Mouse (Mus musculus) neural tube, embryonic 11.5 days (tissue): ENCODE measurements around the gene Myo15b. TPM values are rescaled to one million over a fixed set of nuclear protein-coding genes. Genes with fewer than 3 reads are reported as not detected.

Experiments used
- ATAC-seq: fragments of 200-750 bp; cut with Nextera tagmentation; 2 replicates; pipeline ENCODE4 v1.8.0; 2017; ENCODE audit warnings: moderate number of reproducible peaks, mild to moderate bottlenecking, moderate TSS enrichment, moderate library complexity; ENCODE audit not compliant: insufficient read depth, low FRiP score, low TSS enrichment
- DNase-seq: peaks from one replicate; pipeline ENCODE4 v3.0.0-alpha.2; 2015; ENCODE audit warnings: low spot score
- H3K27ac ChIP-seq: fragments of 300-500 bp; sonication (generic); 2 replicates; pipeline ENCODE4 v1.5.1; 2014; ENCODE audit warnings: low read depth, mild to moderate bottlenecking, low read length
- H3K27me3 ChIP-seq: fragments of 300-500 bp; sonication (generic); 2 replicates; pipeline ENCODE4 v1.6.1; 2014; ENCODE audit warnings: mild to moderate bottlenecking, low read length, mixed read lengths; ENCODE audit not compliant: control insufficient read depth, insufficient read depth
- H3K36me3 ChIP-seq: fragments of 300-500 bp; sonication (generic); 2 replicates; pipeline ENCODE4 v1.6.1; 2014; ENCODE audit warnings: mild to moderate bottlenecking, low read length, moderate library complexity, mixed read lengths; ENCODE audit not compliant: control insufficient read depth, insufficient read depth
- H3K4me1 ChIP-seq: fragments of 300-500 bp; sonication (generic); 2 replicates; pipeline ENCODE4 v1.6.1; 2014; ENCODE audit warnings: low read length, mixed read lengths; ENCODE audit not compliant: control insufficient read depth, insufficient read depth
- H3K4me2 ChIP-seq: fragments of 300-500 bp; sonication (generic); 2 replicates; pipeline ENCODE4 v1.6.1; 2014; ENCODE audit warnings: low read depth, mild to moderate bottlenecking, moderate library complexity
- H3K4me3 ChIP-seq: fragments of 300-500 bp; sonication (generic); 2 replicates; pipeline ENCODE4 v1.5.1; 2014; ENCODE audit warnings: low read depth, low read length
- H3K9ac ChIP-seq: fragments of 300-500 bp; sonication (generic); 2 replicates; pipeline ENCODE4 v1.6.1; 2014; ENCODE audit warnings: mild to moderate bottlenecking, low read length
- H3K9me3 ChIP-seq: fragments of 300-500 bp; sonication (generic); 2 replicates; pipeline ENCODE4 v1.6.1; 2016; ENCODE audit warnings: low read length; ENCODE audit not compliant: control insufficient read depth
- WGBS: fragments of 180-500 bp; shearing (Covaris S2); extraction: QIAGEN DNeasy Blood & Tissue Kit; methylation state at CpG from one replicate; pipeline ENCODE4 v1.1.7; 2014; 5-methylcytosine and 5-hydroxymethylcytosine counted together
- polyA plus RNA-seq: library from polyadenylated mRNA; unstranded; fragments of >200 nt; fragmentation: Nextera tagmentation; extraction: Ambion mirVana; gene quantifications from 2 replicates; pipeline ENCODE4 v1.2.1, GENCODE M21; 2014

Gene Myo15b
- polyA plus RNA-seq, 1 experiment from 2014 or later, result 0.13 TPM

DNA sequence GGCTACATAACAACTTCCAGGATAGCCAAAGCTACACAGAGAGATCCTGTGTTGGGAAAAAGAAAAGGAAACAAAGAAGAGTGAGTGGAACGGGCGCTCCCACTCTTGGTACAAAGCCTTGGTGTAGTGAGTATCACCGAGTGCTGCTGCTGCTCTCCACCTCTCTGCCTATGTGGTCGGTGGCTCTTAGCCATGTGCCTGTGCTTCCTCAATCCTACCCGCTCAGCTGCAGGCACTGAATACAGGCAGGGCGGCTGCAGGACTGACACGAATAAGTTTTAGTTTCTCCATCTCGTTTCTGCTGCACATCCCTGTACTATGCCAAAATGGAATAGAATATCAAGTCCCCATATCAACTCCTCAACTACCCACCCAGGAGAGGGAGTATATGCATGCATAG lies 70.8 kb downstream of the Myo15b start:
- H3K36me3 ChIP-seq, result no peaks in the 10 kb centered on the region; the same call in 1 of the 2 replicates
- H3K4me2 ChIP-seq, result no peak overlapping the region
- H3K9me3 ChIP-seq, result no peaks in the 10 kb centered on the region
- H3K27ac ChIP-seq, result no peak overlapping the region
- WGBS, result 93% methylated on average over 8 of the region's 8 CpGs
- ATAC-seq (no peak), DNase-seq (no peak)
- no peaks in the 10 kb centered on the region for H3K27me3 ChIP-seq
- peaks cover 5% of the 10 kb centered on the region for H3K4me1 ChIP-seq
- no peak overlapping the region for H3K9ac ChIP-seq
- H3K4me3 ChIP-seq, result no peak overlapping the region

DNA sequence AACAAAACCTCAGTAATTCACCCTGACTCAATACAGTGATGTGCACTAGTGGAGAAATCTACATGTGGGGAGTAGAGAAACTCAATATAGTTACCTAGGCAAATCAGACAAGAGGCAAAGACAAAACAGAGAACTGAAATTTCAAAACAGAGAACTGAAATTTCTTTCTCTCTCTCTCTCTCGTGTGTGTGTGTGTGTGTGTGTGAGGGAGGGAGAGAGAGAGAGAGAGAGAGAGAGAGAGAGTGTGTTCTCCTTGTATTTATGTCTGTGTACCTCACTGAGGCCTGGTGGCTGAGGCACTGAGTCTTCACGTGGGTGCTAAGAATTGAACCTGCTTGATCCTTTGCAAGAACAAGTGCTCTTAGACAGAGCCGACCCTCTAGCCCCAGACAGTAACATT lies 71.6 kb downstream of the Myo15b start:
- Histone ChIP-seq H3K4me3 (no peak overlapping the region), H3K4me2 (no peak overlapping the region), H3K4me1 (peaks cover 13% of the 10 kb centered on the region), H3K9ac (no peak overlapping the region), H3K27me3 (no peaks in the 10 kb centered on the region), H3K9me3 (no peaks in the 10 kb centered on the region), H3K27ac (no peak overlapping the region), H3K36me3 (no peaks in the 10 kb centered on the region; the same call in 1 of the 2 replicates)
- DNase-seq (no peak), ATAC-seq (no peak)
- 75% methylated on average over 3 of the region's 3 CpGs for WGBS

DNA sequence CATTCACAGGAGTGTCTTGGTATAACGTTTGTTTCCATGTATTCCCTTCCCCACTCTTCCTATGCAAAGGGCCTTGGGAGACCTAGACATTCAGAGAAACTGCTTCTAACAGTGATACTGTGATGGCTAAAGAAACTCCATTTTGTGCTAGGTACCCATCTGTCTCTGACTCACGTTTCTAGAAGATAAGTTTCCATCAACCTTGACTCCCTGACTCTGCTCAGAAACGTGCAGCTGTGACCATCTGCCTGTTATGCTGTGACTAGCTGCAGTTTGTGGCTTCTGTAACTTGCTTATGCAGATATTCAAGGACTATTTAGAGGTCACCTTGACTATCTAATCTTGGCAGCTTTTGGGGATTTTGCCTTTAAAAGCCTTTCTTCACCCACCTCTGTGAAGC lies 73.0 kb downstream of the Myo15b start:
- no peak overlapping the region for H3K4me2 ChIP-seq
- no peak overlapping the region for H3K27ac ChIP-seq
- DNase-seq, result no peak
- H3K36me3 ChIP-seq, result no peaks in the 10 kb centered on the region; the same call in 1 of the 2 replicates
- H3K4me1 ChIP-seq, result peaks cover 13% of the 10 kb centered on the region
- 69% methylated on average over 3 of the region's 3 CpGs for WGBS
- H3K9me3 ChIP-seq, result no peaks in the 10 kb centered on the region
- no peak overlapping the region for H3K9ac ChIP-seq
- no peak overlapping the region for H3K4me3 ChIP-seq
- ATAC-seq, result no peak
- no peaks in the 10 kb centered on the region for H3K27me3 ChIP-seq

DNA sequence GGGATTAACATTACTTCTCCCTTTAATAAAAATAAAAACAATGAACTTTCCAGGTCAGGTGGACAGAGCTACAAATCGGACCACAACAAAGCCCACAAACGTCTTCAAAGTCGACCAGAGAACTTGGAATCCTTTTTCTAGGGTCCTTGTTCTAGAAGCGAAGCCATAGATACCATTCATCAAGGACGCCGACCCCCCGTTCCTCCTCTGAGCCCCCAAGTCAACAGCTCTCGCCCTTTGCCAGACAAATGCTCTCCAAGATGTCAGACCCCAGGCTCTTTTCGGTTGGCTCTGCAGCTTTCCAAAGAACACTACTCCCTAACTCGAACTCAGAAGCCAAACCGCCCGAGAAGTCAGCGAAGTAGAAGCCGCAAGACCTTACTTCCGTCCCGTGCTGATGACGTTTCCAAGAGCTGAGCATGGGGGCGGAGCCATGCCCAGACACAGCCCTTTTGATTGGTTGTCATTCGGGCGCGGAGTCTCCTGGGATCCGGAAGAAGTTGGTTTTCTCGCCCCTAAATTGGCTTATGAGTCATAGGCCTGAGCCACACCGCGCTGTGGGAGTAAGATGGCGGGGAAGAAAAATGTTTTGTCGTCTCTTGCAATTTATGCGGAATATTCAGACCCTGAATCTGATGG lies 75.0 kb downstream of the Myo15b start, which contains the start of the genes Sap30bp and Recql5:
TSS of gene Sap30bp (plus strand) at position 175 of the 639 bp plus-strand sequence.
TSS of gene Recql5 (minus strand) at position 370 of the 639 bp plus-strand sequence.
- Histone ChIP-seq H3K4me2 (peak within 1 kb of the TSS; percentile 94), H3K27me3 (no peaks in the 10 kb centered on the region), H3K4me1 (peaks cover 13% of the 10 kb centered on the region), H3K36me3 (peaks cover 2% of the 10 kb centered on the region; the same call in 1 of the 2 replicates), H3K4me3 (peak within 1 kb of the TSS; percentile 84), H3K9me3 (no peaks in the 10 kb centered on the region), H3K9ac (peak within 1 kb of the TSS; percentile 78), H3K27ac (no peak within 1 kb of the TSS)
- WGBS, result under 1% methylated on average over 28 of the region's 28 CpGs
- DNase-seq, result peak; percentile 97
- ATAC-seq, result peak; percentile 94

DNA sequence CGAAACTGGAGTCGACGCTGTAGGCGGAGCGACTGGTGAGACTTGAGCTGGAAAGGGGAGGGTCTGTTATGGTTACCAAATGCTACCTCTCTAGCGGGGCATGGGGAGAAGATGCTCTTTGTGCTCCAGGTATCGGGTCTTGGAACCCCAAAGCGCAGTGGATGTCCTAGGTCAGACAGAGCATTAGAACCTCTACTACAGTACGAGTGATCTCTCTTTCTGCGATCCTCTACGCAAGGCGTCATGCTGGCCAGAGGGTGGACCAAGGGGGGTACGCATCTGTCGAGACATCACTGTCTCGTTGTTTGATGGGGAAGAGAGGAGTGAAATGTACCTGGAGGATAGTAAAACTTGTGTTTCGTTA lies 75.5 kb downstream of the Myo15b start:
- Histone ChIP-seq H3K27ac (no peak overlapping the region), H3K4me2 (peak overlapping the region; percentile 84)
- DNase-seq, result no peak

DNA sequence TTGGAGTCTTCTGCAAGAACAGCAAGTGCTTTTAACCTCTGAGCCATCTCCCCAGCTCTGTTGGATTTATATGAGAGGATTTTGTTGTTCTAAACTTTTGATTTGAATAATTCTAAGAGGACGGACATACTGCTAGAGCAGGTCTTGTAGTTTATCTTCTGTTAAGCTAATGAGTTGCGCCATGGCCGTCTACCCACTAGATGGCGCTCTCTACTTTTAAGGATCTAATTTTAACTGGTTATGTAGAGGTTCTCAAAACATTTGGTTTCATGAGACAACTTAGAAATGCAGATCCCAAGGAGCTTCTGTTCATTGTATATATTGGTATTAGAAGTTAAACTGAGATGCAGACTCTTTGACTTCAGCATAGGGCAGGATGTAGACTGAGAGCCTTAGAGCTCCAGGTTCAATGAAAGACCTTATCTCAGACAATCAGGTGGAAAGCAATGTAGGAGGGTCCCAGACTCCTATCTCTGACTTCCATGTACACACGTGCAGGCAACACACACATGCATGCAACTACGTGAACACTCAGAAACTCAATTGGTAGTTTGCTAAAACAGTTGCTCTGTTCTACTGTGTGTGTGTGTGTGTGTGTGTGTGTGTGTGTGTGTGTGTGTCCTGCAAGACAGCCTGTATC lies 81.6 kb downstream of the Myo15b start:
- no peaks in the 10 kb centered on the region for H3K4me1 ChIP-seq
- no peak for ATAC-seq
- peak; percentile 65 for DNase-seq
- no peak overlapping the region for H3K9ac ChIP-seq
- no peak overlapping the region for H3K4me2 ChIP-seq
- no peaks in the 10 kb centered on the region for H3K9me3 ChIP-seq
- H3K36me3 ChIP-seq, result peaks cover 13% of the 10 kb centered on the region
- no peak overlapping the region for H3K4me3 ChIP-seq
- no peaks in the 10 kb centered on the region for H3K27me3 ChIP-seq
- 45% methylated on average over 6 of the region's 6 CpGs for WGBS
- H3K27ac ChIP-seq, result no peak overlapping the region

More for the DNA sequence above, 75.5 kb downstream of the Myo15b start:
- H3K9me3 ChIP-seq, result no peaks in the 10 kb centered on the region
- no peak for ATAC-seq
- peaks cover 13% of the 10 kb centered on the region for H3K4me1 ChIP-seq
- peak overlapping the region; percentile 78 for H3K9ac ChIP-seq
- WGBS, result under 1% methylated on average over 16 of the region's 16 CpGs
- no peaks in the 10 kb centered on the region for H3K27me3 ChIP-seq
- peak overlapping the region; percentile 84 for H3K4me3 ChIP-seq
- 0 out of 2 replicates have a peak, but pooled peaks cover 2% of the 10 kb centered on the region for H3K36me3 ChIP-seq

DNA sequence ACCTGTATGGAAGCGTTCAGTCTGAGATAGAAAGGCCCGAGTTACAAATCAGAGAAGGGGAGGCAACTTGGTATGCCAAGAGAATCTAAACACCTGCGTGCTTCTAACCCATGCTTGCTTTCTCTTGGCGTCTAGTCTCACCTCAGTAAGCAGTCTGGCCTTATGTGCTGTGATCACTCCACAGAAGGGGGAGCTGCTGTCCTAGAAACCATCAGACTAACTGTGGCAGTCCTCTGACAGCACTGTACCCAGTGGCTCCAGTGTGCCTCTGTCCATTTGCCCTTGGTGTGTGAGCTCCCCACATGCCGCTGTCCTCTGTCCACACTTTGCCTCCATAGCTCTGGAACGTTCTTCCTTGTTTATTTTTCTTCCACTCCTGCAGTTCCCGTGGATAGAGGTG lies 83.8 kb downstream of the Myo15b start:
- Histone ChIP-seq H3K27me3 (no peaks in the 10 kb centered on the region), H3K4me2 (no peak overlapping the region), H3K9ac (no peak overlapping the region), H3K36me3 (peaks cover 16% of the 10 kb centered on the region), H3K27ac (no peak overlapping the region), H3K4me1 (no peaks in the 10 kb centered on the region), H3K9me3 (no peaks in the 10 kb centered on the region), H3K4me3 (no peak overlapping the region)
- WGBS, result 86% methylated on average over 7 of the region's 7 CpGs
- DNase-seq (no peak), ATAC-seq (no peak)
